Mouse (Mus musculus): ENCODE measurements around the gene Mlxipl.

DNA sequence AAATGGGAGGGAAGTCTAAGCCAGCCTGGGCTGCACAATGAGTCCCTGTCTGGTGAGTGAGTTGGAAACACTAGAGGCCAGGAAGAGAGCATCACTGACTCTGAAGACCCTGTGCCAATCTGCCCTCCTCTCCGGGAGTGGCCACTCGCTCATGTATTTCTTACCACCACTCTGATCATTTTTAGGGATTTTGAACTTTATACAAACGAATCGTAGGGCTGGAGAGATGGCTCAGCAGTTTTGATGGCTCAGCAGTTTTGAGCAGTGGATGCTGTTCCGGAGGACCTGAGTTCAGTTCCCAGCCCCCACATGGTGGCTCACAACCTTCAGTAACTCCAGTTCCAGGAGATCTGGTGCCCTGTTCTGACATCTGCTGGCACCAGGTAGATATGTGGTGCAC lies 83.3 kb downstream of the Mlxipl start:
- TF ChIP-seq CTCF (IDR thresholded peaks at IDR 0.05; ENCODE audit: extremely low read depth, insufficient read length, insufficient replicate concordance, low read depth, low read length) = no peak
- no peak for TF ChIP-seq POLR2A (IDR thresholded peaks at IDR 0.05; ENCODE audit: low read depth, low read length)
